Mouse (Mus musculus) lung, adult 2 months (tissue): Measurements from ENCODE around the gene Rgsl1. TPM values are rescaled to one million over a fixed set of nuclear protein-coding genes. Genes with fewer than 3 reads are reported as not detected.

Experiments
- DNase-seq: peaks from one replicate; pipeline ENCODE4 v3.0.0; 2022
- H3K4me1 ChIP-seq: fragments of 200-500 bp; 2 replicates; pipeline ENCODE4 v1.6.1; 2011; ENCODE audit warnings: low read length; ENCODE audit not compliant: control insufficient read depth, insufficient read depth
- H3K4me3 ChIP-seq: fragments of 200-500 bp; replicated peaks from 2 replicates; pipeline ENCODE3; 2011; ENCODE audit warnings: low read depth, mild to moderate bottlenecking, control low read depth, low read length; ENCODE audit errors: extremely low read depth
- CTCF ChIP-seq: fragments of 200-500 bp; IDR thresholded peaks from 2 replicates; pipeline ENCODE4 v1.5.1; 2011; ENCODE audit warnings: mild to moderate bottlenecking, low read length, control low read depth; ENCODE audit not compliant: insufficient read depth
- POLR2A ChIP-seq: fragments of 200-500 bp; IDR thresholded peaks from 2 replicates; pipeline ENCODE4 v1.6.1; 2011; ENCODE audit warnings: low read depth, mild to moderate bottlenecking, control low read depth, low read length, borderline replicate concordance; ENCODE audit errors: extremely low read depth
- WGBS: fragments of 180-500 bp; shearing (Covaris S2); methylation state at CpG from one replicate; pipeline ENCODE4 v1.1.7; 2018; 5-methylcytosine and 5-hydroxymethylcytosine counted together
- polyA plus RNA-seq: library from polyadenylated mRNA; depleted of rRNA; stranded (reverse); fragments of >200 nt; gene quantifications from 2 replicates; pipeline ENCODE4 v1.2.3, GENCODE M21; 2012

Gene Rgsl1
- polyA plus RNA-seq, 1 experiment = 0.08 TPM

GRCm38 (mm10) chr1:153764136-153764535 is 79.8 kb downstream of the Rgsl1 start:
- TF ChIP-seq CTCF (no peak), POLR2A (no peak)
- Histone ChIP-seq H3K4me1 (no peaks in the 10 kb centered on the region), H3K4me3 (no peak overlapping the region)
- no peak for DNase-seq
- WGBS = 86% methylated on average over 11 of the region's 11 CpGs

DNA sequence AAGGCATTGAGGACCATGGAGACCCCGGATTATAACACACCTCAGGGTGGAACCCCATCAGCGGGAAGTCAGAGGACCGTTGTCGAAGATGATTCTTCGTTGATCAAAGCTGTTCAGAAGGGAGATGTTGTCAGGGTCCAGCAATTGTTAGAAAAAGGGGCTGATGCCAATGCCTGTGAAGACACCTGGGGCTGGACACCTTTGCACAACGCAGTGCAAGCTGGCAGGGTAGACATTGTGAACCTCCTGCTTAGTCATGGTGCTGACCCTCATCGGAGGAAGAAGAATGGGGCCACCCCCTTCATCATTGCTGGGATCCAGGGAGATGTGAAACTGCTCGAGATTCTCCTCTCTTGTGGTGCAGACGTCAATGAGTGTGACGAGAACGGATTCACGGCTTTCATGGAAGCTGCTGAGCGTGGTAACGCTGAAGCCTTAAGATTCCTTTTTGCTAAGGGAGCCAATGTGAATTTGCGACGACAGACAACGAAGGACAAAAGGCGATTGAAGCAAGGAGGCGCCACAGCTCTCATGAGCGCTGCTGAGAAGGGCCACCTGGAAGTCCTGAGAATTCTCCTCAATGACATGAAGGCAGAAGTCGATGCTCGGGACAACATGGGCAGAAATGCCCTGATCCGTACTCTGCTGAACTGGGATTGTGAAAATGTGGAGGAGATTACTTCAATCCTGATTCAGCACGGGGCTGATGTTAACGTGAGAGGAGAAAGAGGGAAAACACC is 90.0 kb downstream of the Rgsl1 start:
- 60% methylated on average over 25 of the region's 25 CpGs for WGBS
- peak; percentile 9 for DNase-seq
- Histone ChIP-seq H3K4me1 (peaks cover 9% of the 10 kb centered on the region; the same call in 1 of the 2 replicates), H3K4me3 (no peak overlapping the region)
- no peak for TF ChIP-seq POLR2A
- TF ChIP-seq CTCF = no peak

DNA sequence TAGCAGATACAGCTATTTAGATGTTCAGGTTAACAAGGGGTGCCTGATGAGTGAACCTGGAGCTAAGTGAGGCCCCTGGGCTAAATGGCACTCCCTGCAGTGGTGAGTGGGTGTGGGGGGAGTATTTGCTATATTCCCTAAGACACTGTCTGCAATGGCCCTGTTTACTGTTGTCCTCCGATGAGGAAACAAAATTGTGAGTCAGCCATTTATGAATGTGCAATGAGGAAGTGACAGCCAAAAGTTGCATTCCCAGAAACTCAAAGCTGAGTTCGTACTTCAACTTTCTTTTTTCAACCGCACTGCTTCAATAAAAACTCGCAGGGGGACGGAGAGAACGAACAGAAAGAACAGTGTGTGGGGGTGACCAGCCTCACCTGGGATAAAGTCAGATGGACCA is 91.4 kb downstream of the Rgsl1 start:
- DNase-seq = no peak
- TF ChIP-seq CTCF (no peak), POLR2A (no peak)
- peak overlapping the region; percentile 63 for H3K4me3 ChIP-seq
- H3K4me1 ChIP-seq = peaks cover 14% of the 10 kb centered on the region; the same call in 1 of the 2 replicates
- WGBS = 53% methylated on average over 6 of the region's 6 CpGs

DNA sequence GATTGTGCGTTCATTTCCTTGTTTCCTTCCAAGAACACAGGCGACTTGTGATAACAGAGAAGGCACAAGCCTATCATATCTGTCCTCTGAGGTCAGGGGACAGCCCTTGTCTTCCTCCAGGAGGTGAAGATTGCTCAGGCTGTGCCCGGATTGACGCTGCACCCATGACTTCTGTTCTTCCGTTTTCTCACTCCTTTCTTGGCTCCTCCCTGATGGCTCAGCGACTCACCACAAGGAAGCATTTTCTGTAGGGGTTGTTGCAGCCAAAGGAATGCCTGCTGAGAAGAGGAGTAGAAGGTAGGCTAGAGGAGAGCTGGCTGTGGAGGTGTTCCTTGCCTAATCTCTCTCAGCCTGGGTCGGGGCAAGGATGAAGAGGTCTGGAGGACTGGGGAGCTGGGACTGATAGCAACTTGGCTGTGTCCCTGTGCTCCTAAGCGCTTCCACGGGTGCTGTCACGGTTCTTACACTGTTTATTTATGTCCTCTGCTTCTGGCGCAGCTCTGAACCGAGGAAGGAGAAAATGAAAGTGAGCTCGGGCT is 92.1 kb downstream of the Rgsl1 start:
- 3% methylated on average over 13 of the region's 13 CpGs for WGBS
- Histone ChIP-seq H3K4me3 (peak overlapping the region; percentile 63), H3K4me1 (peaks cover 14% of the 10 kb centered on the region; the same call in 1 of the 2 replicates)
- TF ChIP-seq POLR2A = peak; percentile 43; the same call in 1 of the 2 replicates
- no peak for TF ChIP-seq CTCF
- DNase-seq = peak; percentile 51

- no peak for TF ChIP-seq CTCF
- no peak for TF ChIP-seq POLR2A
- H3K4me3 ChIP-seq = no peak overlapping the region
- 53% methylated on average over 6 of the region's 6 CpGs for WGBS
- peaks cover 14% of the 10 kb centered on the region; the same call in 1 of the 2 replicates for H3K4me1 ChIP-seq
- no peak for DNase-seq
Measured at GRCm38 (mm10) chr1:153750054-153750453, 93.9 kb downstream of the Rgsl1 start.

DNA sequence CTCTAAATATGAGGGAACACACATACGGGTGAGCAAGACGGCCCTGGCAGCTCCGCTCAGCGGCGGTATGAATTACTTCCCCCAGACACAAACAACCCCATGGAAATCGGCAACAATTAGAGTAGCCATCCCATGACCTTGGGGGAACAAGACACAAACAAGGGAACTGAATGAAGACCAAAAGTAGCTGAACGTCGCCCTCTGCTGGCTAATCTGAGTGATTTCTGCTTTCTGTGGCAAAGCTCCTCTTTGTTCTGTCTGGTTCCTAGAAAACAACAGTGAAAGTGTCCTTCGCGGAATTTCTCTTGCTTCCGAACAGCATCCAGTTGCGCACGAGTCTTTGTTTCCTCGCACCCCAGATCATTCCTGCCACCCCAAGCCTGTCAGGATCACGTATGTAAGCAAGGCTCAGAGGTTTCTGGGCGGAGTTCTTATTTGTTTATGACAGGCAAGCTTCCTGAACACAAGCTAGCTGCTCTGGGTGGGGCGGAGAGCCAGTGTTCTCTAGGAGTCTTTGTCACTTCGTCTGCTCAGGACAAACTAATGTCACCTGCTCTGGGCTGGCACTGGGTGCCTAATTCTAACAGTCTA is 94.6 kb downstream of the Rgsl1 start, which contains the start of gene Rnasel:
Gene Rnasel, plus strand, starts transcription at position 216 of the 591 bp plus-strand sequence.
- peaks cover 13% of the 10 kb centered on the region; the same call in 1 of the 2 replicates for H3K4me1 ChIP-seq
- 1% methylated on average over 18 of the region's 18 CpGs for WGBS
- TF ChIP-seq CTCF (peak; percentile 44), POLR2A (peak; percentile 47; the same call in 1 of the 2 replicates)
- H3K4me3 ChIP-seq = peak within 1 kb of the TSS; percentile 75
- DNase-seq = peak; percentile 66

DNA sequence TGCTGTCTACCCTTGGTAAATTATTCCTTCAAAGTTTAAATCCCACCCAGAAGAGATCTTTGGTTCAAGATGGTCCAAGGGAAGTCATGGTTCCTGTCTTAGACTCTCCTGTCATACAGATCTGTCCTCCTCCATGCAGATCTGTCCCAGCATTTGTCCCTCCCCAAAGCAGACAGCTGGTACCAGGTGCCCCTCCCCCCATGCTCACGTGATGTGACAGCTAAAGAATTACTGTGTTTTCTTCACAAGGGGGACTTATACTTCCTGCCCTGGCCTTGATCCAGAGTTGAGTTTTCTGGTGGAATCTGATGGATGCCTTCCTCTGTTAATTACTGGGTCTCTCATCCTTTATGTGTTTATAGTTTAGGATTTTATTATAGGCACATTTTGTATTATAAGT is 95.4 kb downstream of the Rgsl1 start:
- no peak for DNase-seq
- TF ChIP-seq CTCF = no peak
- no peak for TF ChIP-seq POLR2A
- WGBS = 0% methylated on average over 1 of the region's 1 CpGs
- Histone ChIP-seq H3K4me1 (peaks cover 12% of the 10 kb centered on the region; the same call in 1 of the 2 replicates), H3K4me3 (no peak overlapping the region)

DNA sequence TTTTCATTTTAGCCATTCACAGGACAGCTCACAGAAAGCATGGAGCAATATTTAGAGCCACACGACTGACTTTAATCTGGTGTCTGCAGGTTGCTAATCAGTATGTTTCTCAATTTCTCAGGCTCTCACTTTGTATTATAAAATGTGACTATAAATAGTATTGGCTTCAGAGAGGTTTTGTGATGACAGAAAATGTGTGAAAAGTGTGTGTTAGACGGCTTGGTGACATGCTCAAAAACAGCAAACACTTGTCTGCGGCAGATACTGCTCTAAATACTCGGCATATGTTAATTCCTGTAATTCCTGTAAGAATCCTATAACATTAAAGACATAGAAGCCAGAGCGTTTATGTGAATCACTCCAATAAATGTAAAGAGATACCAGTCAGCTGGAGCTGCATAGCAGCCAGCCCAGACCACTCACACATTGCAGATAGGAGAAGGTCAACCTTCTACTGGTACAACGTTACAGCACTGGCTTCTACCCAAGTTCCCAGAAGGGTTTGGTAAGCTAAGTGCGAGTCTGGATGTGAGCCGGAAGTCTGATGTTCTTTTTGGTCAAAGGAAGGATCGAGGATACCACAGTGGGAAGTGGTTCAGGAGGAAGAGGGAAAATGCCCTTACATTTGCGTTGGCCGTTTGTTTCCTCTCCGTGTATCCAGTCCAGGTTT is 95.9 kb downstream of the Rgsl1 start:
- DNase-seq = no peak
- TF ChIP-seq POLR2A = no peak
- no peak for TF ChIP-seq CTCF
- WGBS = 34% methylated on average over 12 of the region's 12 CpGs
- Histone ChIP-seq H3K4me3 (no peak overlapping the region), H3K4me1 (peaks cover 12% of the 10 kb centered on the region; the same call in 1 of the 2 replicates)

DNA sequence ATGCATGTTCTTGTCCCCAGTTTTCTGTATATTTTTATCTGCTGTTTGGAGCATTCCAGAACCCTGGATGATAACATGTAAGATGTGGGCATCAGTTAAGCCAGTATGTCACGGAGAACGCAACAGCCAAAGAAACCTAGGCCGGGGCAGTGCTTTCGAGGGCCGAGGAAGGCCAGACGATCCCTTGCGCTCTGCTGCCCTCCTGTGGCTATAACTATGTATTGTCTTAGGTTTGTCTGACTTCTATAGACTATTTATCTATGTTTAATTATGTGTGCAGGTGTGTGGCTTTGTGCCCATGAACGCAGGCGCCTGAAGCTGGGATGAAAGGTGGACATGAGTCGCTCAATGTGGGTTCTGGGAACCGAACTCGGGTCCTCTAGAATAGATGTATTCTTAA is 97.2 kb downstream of the Rgsl1 start:
- 5% methylated on average over 12 of the region's 12 CpGs for WGBS
- peak; percentile 93 for TF ChIP-seq CTCF
- no peak for TF ChIP-seq POLR2A
- DNase-seq = peak; percentile 58
- H3K4me1 ChIP-seq = peaks cover 11% of the 10 kb centered on the region; the same call in 1 of the 2 replicates
- H3K4me3 ChIP-seq = no peak overlapping the region
